Mouse (Mus musculus): ENCODE results near the gene Mettl13. TPM values are rescaled to one million over a fixed set of nuclear protein-coding genes. Genes with fewer than 3 reads are reported as not detected.

Mettl13 gene
- polyA plus RNA-seq, 1 experiment from 2014 or later = 13.2 TPM

DNA sequence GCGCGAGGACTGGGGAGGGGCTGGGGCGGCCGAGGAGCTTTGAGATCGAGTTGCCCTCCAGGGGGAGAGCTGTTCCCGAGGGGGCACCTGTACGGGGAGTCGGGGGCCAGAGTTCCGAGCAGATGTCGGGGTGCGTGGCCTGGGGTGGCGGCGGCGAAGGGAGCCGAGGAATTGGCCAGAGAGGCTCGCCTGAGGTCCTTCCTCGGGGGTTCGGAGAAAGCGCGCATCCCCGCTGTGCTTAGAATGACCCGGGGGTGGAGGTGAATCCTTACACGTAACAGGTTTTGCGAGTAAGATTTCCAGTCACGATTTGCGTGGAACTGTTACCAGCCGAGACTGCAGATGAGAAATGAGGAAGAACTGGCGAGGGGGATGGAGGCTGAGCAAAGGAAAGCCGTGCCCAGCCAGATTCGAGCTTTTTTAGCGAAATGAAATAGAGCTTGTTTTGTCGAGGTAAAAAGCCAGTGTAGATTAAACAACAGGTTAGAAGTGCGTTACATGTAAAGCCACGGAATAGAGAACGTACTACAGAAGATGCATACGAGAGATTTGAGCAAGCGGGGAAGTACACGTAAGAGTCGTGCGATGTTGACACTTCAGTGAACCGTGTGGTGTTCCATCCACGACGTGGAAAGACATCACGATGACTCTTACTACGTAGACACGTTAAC is 22.7 kb upstream of the Mettl13 start:
- Histone ChIP-seq H3K27ac (ENCODE audit: low read length) (peak overlapping the region; percentile 93), H3K9ac (ENCODE audit: low read length) (peak overlapping the region; percentile 98), H3K4me3 (ENCODE audit: low read length) (peak overlapping the region; percentile 99), H3K36me3 (ENCODE audit: control insufficient read depth, insufficient read depth) (peaks cover 15% of the 10 kb centered on the region), H3K4me2 (ENCODE audit: low read depth, low read length) (peak overlapping the region; percentile 86), H3K9me3 (replicated peaks; ENCODE audit: control insufficient read depth, low read length) (peaks cover 2% of the 10 kb centered on the region; the same call in 1 of the 2 replicates), H3K4me1 (ENCODE audit: control insufficient read depth, insufficient read depth, low read length) (peaks cover 12% of the 10 kb centered on the region), H3K27me3 (ENCODE audit: control insufficient read depth, insufficient read depth, low read length) (no peaks in the 10 kb centered on the region)
- WGBS = under 1% methylated on average over 42 of the region's 46 CpGs
- ATAC-seq (replicated peaks; ENCODE audit: extremely low read depth, insufficient read depth, low FRiP score) = peak; percentile 50

DNA sequence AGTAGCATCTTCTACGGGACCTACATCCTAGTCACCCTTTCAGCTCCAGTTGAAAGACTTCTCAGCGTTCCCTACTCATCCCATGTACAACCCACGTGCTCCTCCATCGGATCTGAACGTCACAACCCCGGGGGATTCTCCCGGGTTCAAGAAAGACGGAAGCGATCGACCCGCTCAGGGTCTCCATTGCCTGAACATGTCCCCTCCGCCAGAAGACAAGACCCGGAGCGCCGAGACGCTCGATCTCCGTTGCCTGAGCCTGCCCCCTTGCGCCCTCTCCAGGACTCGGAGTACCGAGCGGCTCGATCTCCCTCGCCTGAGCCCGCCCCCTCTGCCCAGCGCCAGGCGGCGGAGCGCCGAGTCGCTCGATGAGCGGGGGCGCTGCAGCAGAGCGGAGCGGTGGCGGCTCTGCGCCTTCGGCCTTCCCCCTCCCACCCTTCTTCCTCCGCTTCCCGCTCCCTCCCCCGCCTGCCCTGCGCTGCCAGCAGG is 22.0 kb upstream of the Mettl13 start, which contains the start of gene Vamp4:
Gene Vamp4, plus strand, starts transcription at position 256 of the 489 bp plus-strand sequence.
- H3K36me3 ChIP-seq (ENCODE audit: control insufficient read depth, insufficient read depth) = peaks cover 11% of the 10 kb centered on the region
- peak within 1 kb of the TSS; percentile 98 for H3K9ac ChIP-seq (ENCODE audit: low read length)
- H3K27ac ChIP-seq (ENCODE audit: low read length) = peak within 1 kb of the TSS; percentile 93
- H3K4me2 ChIP-seq (ENCODE audit: low read depth, low read length) = peak within 1 kb of the TSS; percentile 86
- H3K27me3 ChIP-seq (ENCODE audit: control insufficient read depth, insufficient read depth, low read length) = no peaks in the 10 kb centered on the region
- ATAC-seq (replicated peaks; ENCODE audit: extremely low read depth, insufficient read depth, low FRiP score) = peak; percentile 97
- peaks cover 2% of the 10 kb centered on the region; the same call in 1 of the 2 replicates for H3K9me3 ChIP-seq (replicated peaks; ENCODE audit: control insufficient read depth, low read length)
- H3K4me3 ChIP-seq (ENCODE audit: low read length) = peak within 1 kb of the TSS; percentile 99
- peaks cover 12% of the 10 kb centered on the region for H3K4me1 ChIP-seq (ENCODE audit: control insufficient read depth, insufficient read depth, low read length)
- under 1% methylated on average over 42 of the region's 43 CpGs for WGBS

- H3K9me3 ChIP-seq (replicated peaks; ENCODE audit: control insufficient read depth, low read length) = no peaks in the 10 kb centered on the region
- peaks cover 9% of the 10 kb centered on the region for H3K4me1 ChIP-seq (ENCODE audit: control insufficient read depth, insufficient read depth, low read length)
- H3K9ac ChIP-seq (ENCODE audit: low read length) = no peak overlapping the region
- 55% methylated on average over 3 of the region's 3 CpGs for WGBS
- no peak overlapping the region for H3K4me2 ChIP-seq (ENCODE audit: low read depth, low read length)
- H3K27ac ChIP-seq (ENCODE audit: low read length) = no peak overlapping the region
- no peak overlapping the region for H3K4me3 ChIP-seq (ENCODE audit: low read length)
- H3K27me3 ChIP-seq (ENCODE audit: control insufficient read depth, insufficient read depth, low read length) = no peaks in the 10 kb centered on the region
- ATAC-seq (replicated peaks; ENCODE audit: extremely low read depth, insufficient read depth, low FRiP score) = no peak
- no peaks in the 10 kb centered on the region for H3K36me3 ChIP-seq (ENCODE audit: control insufficient read depth, insufficient read depth)
Measured at GRCm38 (mm10) chr1:162567351-162567750, 19.0 kb upstream of the Mettl13 start.

- WGBS = 38% methylated on average over 3 of the region's 3 CpGs
Measured at GRCm38 (mm10) chr1:162564992-162565391, 16.6 kb upstream of the Mettl13 start.

DNA sequence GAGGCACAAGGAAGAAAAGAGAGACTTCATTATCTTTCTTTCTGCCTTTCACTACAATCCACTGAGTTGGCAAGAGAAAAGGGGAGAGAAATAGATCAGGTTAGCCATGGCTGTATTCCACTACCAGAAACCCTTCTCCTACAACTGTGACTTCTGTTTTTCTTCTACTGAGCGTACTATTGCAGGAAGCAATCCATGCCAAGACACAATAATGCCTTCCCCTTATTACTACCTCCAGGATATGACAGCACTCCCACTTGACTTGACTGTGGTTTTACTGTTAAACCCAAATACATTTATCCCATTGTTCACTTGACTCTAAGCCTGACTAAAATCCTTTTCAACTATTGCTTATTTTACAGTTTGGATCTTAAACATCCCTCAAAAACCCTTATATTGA is 14.9 kb upstream of the Mettl13 start:
- no peaks in the 10 kb centered on the region for H3K9me3 ChIP-seq (replicated peaks; ENCODE audit: control insufficient read depth, low read length)
- H3K27me3 ChIP-seq (ENCODE audit: control insufficient read depth, insufficient read depth, low read length) = no peaks in the 10 kb centered on the region
- H3K4me1 ChIP-seq (ENCODE audit: control insufficient read depth, insufficient read depth, low read length) = no peaks in the 10 kb centered on the region
- ATAC-seq (replicated peaks; ENCODE audit: extremely low read depth, insufficient read depth, low FRiP score) = no peak
- H3K27ac ChIP-seq (ENCODE audit: low read length) = no peak overlapping the region
- no peaks in the 10 kb centered on the region for H3K36me3 ChIP-seq (ENCODE audit: control insufficient read depth, insufficient read depth)
- no peak overlapping the region for H3K4me3 ChIP-seq (ENCODE audit: low read length)
- 72% methylated on average over 1 of the region's 1 CpGs for WGBS
- H3K4me2 ChIP-seq (ENCODE audit: low read depth, low read length) = no peak overlapping the region
- no peak overlapping the region for H3K9ac ChIP-seq (ENCODE audit: low read length)

More at GRCm38 (mm10) chr1:162564992-162565391, 16.6 kb upstream of the Mettl13 start:
- Histone ChIP-seq H3K36me3 (ENCODE audit: control insufficient read depth, insufficient read depth) (no peaks in the 10 kb centered on the region), H3K4me1 (ENCODE audit: control insufficient read depth, insufficient read depth, low read length) (peaks cover 3% of the 10 kb centered on the region; the same call in 1 of the 2 replicates), H3K27me3 (ENCODE audit: control insufficient read depth, insufficient read depth, low read length) (no peaks in the 10 kb centered on the region), H3K27ac (ENCODE audit: low read length) (no peak overlapping the region), H3K4me2 (ENCODE audit: low read depth, low read length) (no peak overlapping the region), H3K4me3 (ENCODE audit: low read length) (no peak overlapping the region), H3K9me3 (replicated peaks; ENCODE audit: control insufficient read depth, low read length) (no peaks in the 10 kb centered on the region), H3K9ac (ENCODE audit: low read length) (no peak overlapping the region)
- no peak for ATAC-seq (replicated peaks; ENCODE audit: extremely low read depth, insufficient read depth, low FRiP score)

- no peaks in the 10 kb centered on the region for H3K36me3 ChIP-seq (ENCODE audit: control insufficient read depth, insufficient read depth)
- no peak overlapping the region for H3K9ac ChIP-seq (ENCODE audit: low read length)
- H3K9me3 ChIP-seq (replicated peaks; ENCODE audit: control insufficient read depth, low read length) = no peaks in the 10 kb centered on the region
- 78% methylated on average over 3 of the region's 3 CpGs for WGBS
- ATAC-seq (replicated peaks; ENCODE audit: extremely low read depth, insufficient read depth, low FRiP score) = no peak
- peaks cover 2% of the 10 kb centered on the region; the same call in 1 of the 2 replicates for H3K4me1 ChIP-seq (ENCODE audit: control insufficient read depth, insufficient read depth, low read length)
- no peak overlapping the region for H3K4me2 ChIP-seq (ENCODE audit: low read depth, low read length)
- no peak overlapping the region for H3K27ac ChIP-seq (ENCODE audit: low read length)
- H3K27me3 ChIP-seq (ENCODE audit: control insufficient read depth, insufficient read depth, low read length) = no peaks in the 10 kb centered on the region
- no peak overlapping the region for H3K4me3 ChIP-seq (ENCODE audit: low read length)
Measured at GRCm38 (mm10) chr1:162554193-162554592, 5.8 kb upstream of the Mettl13 start.

DNA sequence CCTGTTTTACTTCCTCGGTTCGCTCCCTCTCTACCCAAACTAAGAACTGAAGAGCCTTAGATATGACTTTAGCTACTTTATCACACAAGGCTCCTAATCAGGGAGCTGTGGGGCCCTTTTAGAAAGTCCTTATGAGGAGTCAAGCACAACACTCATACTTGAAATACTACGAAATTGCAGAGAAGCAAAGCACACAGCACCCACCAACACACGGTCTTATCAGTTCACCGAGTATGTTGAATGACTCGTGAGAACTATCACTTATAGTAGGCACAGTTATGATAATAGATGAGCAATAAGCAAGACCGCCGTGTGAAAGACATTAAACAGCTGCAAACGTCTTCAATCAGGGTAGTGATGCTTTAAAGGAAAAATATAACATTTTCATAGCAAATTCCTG is 4.6 kb upstream of the Mettl13 start:
- H3K36me3 ChIP-seq (ENCODE audit: control insufficient read depth, insufficient read depth) = no peaks in the 10 kb centered on the region
- H3K9me3 ChIP-seq (replicated peaks; ENCODE audit: control insufficient read depth, low read length) = no peaks in the 10 kb centered on the region
- H3K4me1 ChIP-seq (ENCODE audit: control insufficient read depth, insufficient read depth, low read length) = peaks cover 3% of the 10 kb centered on the region; the same call in 1 of the 2 replicates
- H3K27me3 ChIP-seq (ENCODE audit: control insufficient read depth, insufficient read depth, low read length) = no peaks in the 10 kb centered on the region
- no peak for ATAC-seq (replicated peaks; ENCODE audit: extremely low read depth, insufficient read depth, low FRiP score)
- H3K9ac ChIP-seq (ENCODE audit: low read length) = no peak overlapping the region
- no peak overlapping the region for H3K4me2 ChIP-seq (ENCODE audit: low read depth, low read length)
- H3K27ac ChIP-seq (ENCODE audit: low read length) = no peak overlapping the region
- H3K4me3 ChIP-seq (ENCODE audit: low read length) = no peak overlapping the region
- 46% methylated on average over 9 of the region's 9 CpGs for WGBS

DNA sequence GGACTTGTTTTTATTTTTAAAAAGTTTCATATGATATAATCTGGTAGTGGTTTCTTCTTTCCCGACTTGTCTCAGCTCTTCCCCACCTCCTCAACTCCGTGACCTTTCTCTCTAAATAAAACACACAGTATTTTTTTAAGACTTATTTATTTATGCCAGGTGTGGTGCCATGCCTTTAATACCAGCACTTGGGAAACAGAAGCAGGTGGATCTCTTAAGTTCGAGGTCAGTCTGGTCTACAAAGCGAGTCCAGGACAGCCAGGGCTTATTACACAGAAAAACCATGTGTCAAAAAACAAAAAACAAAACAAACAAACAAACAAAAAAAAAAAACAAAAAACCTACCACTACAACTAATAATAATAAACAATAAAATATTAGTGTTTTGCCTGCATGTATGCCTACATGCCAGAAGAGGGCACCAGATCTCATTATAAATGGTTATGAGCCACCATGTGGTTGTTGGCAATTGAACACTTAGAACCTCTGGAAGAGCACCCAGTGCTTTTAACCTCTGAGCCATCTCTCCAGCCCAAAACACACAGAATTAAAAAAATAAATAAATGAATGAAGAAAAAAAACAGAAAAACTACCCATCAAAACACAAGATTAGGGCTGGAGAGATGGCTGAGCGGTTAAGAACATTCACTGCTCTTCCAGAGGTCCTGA is 1.4 kb upstream of the Mettl13 start:
- Histone ChIP-seq H3K9ac (ENCODE audit: low read length) (no peak overlapping the region), H3K4me3 (ENCODE audit: low read length) (no peak overlapping the region), H3K36me3 (ENCODE audit: control insufficient read depth, insufficient read depth) (peaks cover 11% of the 10 kb centered on the region), H3K9me3 (replicated peaks; ENCODE audit: control insufficient read depth, low read length) (no peaks in the 10 kb centered on the region), H3K27me3 (ENCODE audit: control insufficient read depth, insufficient read depth, low read length) (no peaks in the 10 kb centered on the region), H3K27ac (ENCODE audit: low read length) (no peak overlapping the region), H3K4me1 (ENCODE audit: control insufficient read depth, insufficient read depth, low read length) (peaks cover 13% of the 10 kb centered on the region), H3K4me2 (ENCODE audit: low read depth, low read length) (no peak overlapping the region)
- 74% methylated on average over 5 of the region's 5 CpGs for WGBS
- ATAC-seq (replicated peaks; ENCODE audit: extremely low read depth, insufficient read depth, low FRiP score) = no peak
